Mouse (Mus musculus): ENCODE data around the gene Rnf31. TPM values are rescaled to one million over a fixed set of nuclear protein-coding genes. Genes with fewer than 3 reads are reported as not detected.

Rnf31 gene
- polyA plus RNA-seq, 1 experiment from 2014 or later = 16.9 TPM

GRCm38 (mm10) chr14:55603633-55604576 lies 12.4 kb downstream of the Rnf31 start:
- no peaks in the 10 kb centered on the region for H3K27me3 ChIP-seq (ENCODE audit: insufficient read depth, low read length)
- peak overlapping the region; percentile 77 for H3K27ac ChIP-seq (ENCODE audit: low read depth)
- DNase-seq (peak; percentile 94), ATAC-seq (ENCODE audit: insufficient read depth) (peak; percentile 92)
- peaks cover 67% of the 10 kb centered on the region for H3K36me3 ChIP-seq (ENCODE audit: insufficient read depth)
- peak overlapping the region; percentile 53 for H3K9ac ChIP-seq
- no peaks in the 10 kb centered on the region for H3K9me3 ChIP-seq (ENCODE audit: low read depth, low read length)
- 15% methylated on average over 19 of the region's 19 CpGs for WGBS
- peak overlapping the region; percentile 62 for H3K4me2 ChIP-seq
- peak; percentile 93 for TF ChIP-seq CTCF (IDR thresholded peaks at IDR 0.05; ENCODE audit: low read depth)
- 0 out of 2 replicates have a peak, but pooled peaks cover 4% of the 10 kb centered on the region for H3K4me1 ChIP-seq (ENCODE audit: insufficient read depth)
- peak overlapping the region; percentile 32 for H3K4me3 ChIP-seq (ENCODE audit: low read depth, low read length)

GRCm38 (mm10) chr14:55604823-55605222 lies 13.3 kb downstream of the Rnf31 start:
- Histone ChIP-seq H3K9ac (no peak overlapping the region), H3K9me3 (ENCODE audit: low read depth, low read length) (no peaks in the 10 kb centered on the region), H3K4me1 (ENCODE audit: insufficient read depth) (0 out of 2 replicates have a peak, but pooled peaks cover 4% of the 10 kb centered on the region), H3K4me3 (ENCODE audit: low read depth, low read length) (peak overlapping the region; percentile 32; the same call in 1 of the 2 replicates), H3K27ac (ENCODE audit: low read depth) (0 out of 2 replicates have a peak overlapping the region, but pooled peaks have one; percentile 77), H3K4me2 (peak overlapping the region; percentile 62), H3K36me3 (ENCODE audit: insufficient read depth) (peaks cover 66% of the 10 kb centered on the region), H3K27me3 (ENCODE audit: insufficient read depth, low read length) (no peaks in the 10 kb centered on the region)
- DNase-seq (no peak), ATAC-seq (ENCODE audit: insufficient read depth) (no peak)
- WGBS = 92% methylated on average over 11 of the region's 11 CpGs
- TF ChIP-seq CTCF (IDR thresholded peaks at IDR 0.05; ENCODE audit: low read depth) = no peak

GRCm38 (mm10) chr14:55605743-55606459 lies 14.4 kb downstream of the Rnf31 start:
- Histone ChIP-seq H3K4me3 (ENCODE audit: low read depth, low read length) (no peak overlapping the region), H3K36me3 (ENCODE audit: insufficient read depth) (peaks cover 57% of the 10 kb centered on the region), H3K9me3 (ENCODE audit: low read depth, low read length) (no peaks in the 10 kb centered on the region), H3K4me2 (no peak overlapping the region), H3K4me1 (ENCODE audit: insufficient read depth) (0 out of 2 replicates have a peak, but pooled peaks cover 4% of the 10 kb centered on the region), H3K9ac (no peak overlapping the region), H3K27ac (ENCODE audit: low read depth) (no peak overlapping the region), H3K27me3 (ENCODE audit: insufficient read depth, low read length) (no peaks in the 10 kb centered on the region)
- no peak for DNase-seq
- ATAC-seq (ENCODE audit: insufficient read depth) = no peak
- TF ChIP-seq CTCF (IDR thresholded peaks at IDR 0.05; ENCODE audit: low read depth) = no peak
- 87% methylated on average over 16 of the region's 16 CpGs for WGBS

GRCm38 (mm10) chr14:55608339-55608738 lies 16.8 kb downstream of the Rnf31 start:
- Histone ChIP-seq H3K27ac (ENCODE audit: low read depth) (no peak overlapping the region), H3K36me3 (ENCODE audit: insufficient read depth) (peaks cover 40% of the 10 kb centered on the region), H3K9me3 (ENCODE audit: low read depth, low read length) (no peaks in the 10 kb centered on the region), H3K9ac (no peak overlapping the region), H3K4me2 (no peak overlapping the region), H3K4me3 (ENCODE audit: low read depth, low read length) (no peak overlapping the region), H3K4me1 (ENCODE audit: insufficient read depth) (0 out of 2 replicates have a peak, but pooled peaks cover 4% of the 10 kb centered on the region), H3K27me3 (ENCODE audit: insufficient read depth, low read length) (no peaks in the 10 kb centered on the region)
- TF ChIP-seq CTCF (IDR thresholded peaks at IDR 0.05; ENCODE audit: low read depth) = no peak
- WGBS = 93% methylated on average over 6 of the region's 6 CpGs
- DNase-seq = no peak
- ATAC-seq (ENCODE audit: insufficient read depth) = no peak

GRCm38 (mm10) chr14:55613346-55613745 lies 21.8 kb downstream of the Rnf31 start:
- H3K36me3 ChIP-seq (ENCODE audit: insufficient read depth) = peaks cover 10% of the 10 kb centered on the region
- H3K4me2 ChIP-seq = no peak overlapping the region
- H3K9me3 ChIP-seq (ENCODE audit: low read depth, low read length) = no peaks in the 10 kb centered on the region
- H3K27ac ChIP-seq (ENCODE audit: low read depth) = no peak overlapping the region
- H3K27me3 ChIP-seq (ENCODE audit: insufficient read depth, low read length) = no peaks in the 10 kb centered on the region
- DNase-seq (no peak), ATAC-seq (ENCODE audit: insufficient read depth) (no peak)
- no peak for TF ChIP-seq CTCF (IDR thresholded peaks at IDR 0.05; ENCODE audit: low read depth)
- H3K9ac ChIP-seq = no peak overlapping the region
- no peak overlapping the region for H3K4me3 ChIP-seq (ENCODE audit: low read depth, low read length)
- WGBS = 60% methylated on average over 6 of the region's 6 CpGs
- H3K4me1 ChIP-seq (ENCODE audit: insufficient read depth) = no peaks in the 10 kb centered on the region

GRCm38 (mm10) chr14:55614565-55615178 lies 23.2 kb downstream of the Rnf31 start:
- ATAC-seq (ENCODE audit: insufficient read depth) (no peak), DNase-seq (no peak)
- 66% methylated on average over 7 of the region's 7 CpGs for WGBS
- Histone ChIP-seq H3K4me2 (no peak overlapping the region), H3K4me3 (ENCODE audit: low read depth, low read length) (no peak overlapping the region), H3K4me1 (ENCODE audit: insufficient read depth) (no peaks in the 10 kb centered on the region), H3K27me3 (ENCODE audit: insufficient read depth, low read length) (no peaks in the 10 kb centered on the region), H3K27ac (ENCODE audit: low read depth) (no peak overlapping the region), H3K9ac (no peak overlapping the region), H3K36me3 (ENCODE audit: insufficient read depth) (no peaks in the 10 kb centered on the region), H3K9me3 (ENCODE audit: low read depth, low read length) (no peaks in the 10 kb centered on the region)
- TF ChIP-seq CTCF (IDR thresholded peaks at IDR 0.05; ENCODE audit: low read depth) = no peak
